Mouse (Mus musculus) stomach, embryonic 15.5 days (tissue): ENCODE measurements at regions not wholly inside any gene's neighbourhood (a gene's known extent, or its start where the extent isn't known, plus 50 kb on each side); places are given as distances from the start of the nearest gene placed in this dataset.

ENCODE experiments used
- ATAC-seq: fragments of 200-750 bp; cut with Nextera tagmentation; 2 replicates; pipeline ENCODE4 v1.8.0; 2017; ENCODE audit warnings: low read depth, moderate number of reproducible peaks, moderate TSS enrichment; ENCODE audit not compliant: insufficient read depth, low FRiP score
- H3K27ac ChIP-seq: fragments of 300-500 bp; sonication (generic); 2 replicates; pipeline ENCODE4 v1.5.1; 2015; ENCODE audit warnings: mild to moderate bottlenecking, inconsistent platforms
- H3K27me3 ChIP-seq: fragments of 300-500 bp; sonication (generic); replicated peaks from 2 replicates; pipeline ENCODE4 v1.6.1; 2015; ENCODE audit warnings: inconsistent platforms
- H3K36me3 ChIP-seq: fragments of 300-500 bp; sonication (generic); 2 replicates; pipeline ENCODE4 v1.6.1; 2015; ENCODE audit warnings: inconsistent platforms
- H3K4me1 ChIP-seq: fragments of 300-500 bp; sonication (generic); 2 replicates; pipeline ENCODE4 v1.6.1; 2015; ENCODE audit warnings: inconsistent platforms
- H3K4me2 ChIP-seq: fragments of 300-500 bp; sonication (generic); 2 replicates; pipeline ENCODE4 v1.6.1; 2015; ENCODE audit warnings: mild to moderate bottlenecking, inconsistent platforms
- H3K4me3 ChIP-seq: fragments of 300-500 bp; sonication (generic); replicated peaks from 2 replicates; pipeline ENCODE4 v1.5.1; 2015; ENCODE audit warnings: inconsistent platforms
- H3K9ac ChIP-seq: fragments of 300-500 bp; sonication (generic); 2 replicates; pipeline ENCODE4 v1.6.1; 2015; ENCODE audit warnings: inconsistent platforms
- H3K9me3 ChIP-seq: fragments of 300-500 bp; sonication (generic); 2 replicates; pipeline ENCODE4 v1.6.1; 2016; ENCODE audit warnings: inconsistent platforms
- WGBS: fragments of 180-500 bp; shearing (Covaris S2); methylation state at CpG from one replicate; pipeline ENCODE4 v1.1.7; 2015; 5-methylcytosine and 5-hydroxymethylcytosine counted together

DNA sequence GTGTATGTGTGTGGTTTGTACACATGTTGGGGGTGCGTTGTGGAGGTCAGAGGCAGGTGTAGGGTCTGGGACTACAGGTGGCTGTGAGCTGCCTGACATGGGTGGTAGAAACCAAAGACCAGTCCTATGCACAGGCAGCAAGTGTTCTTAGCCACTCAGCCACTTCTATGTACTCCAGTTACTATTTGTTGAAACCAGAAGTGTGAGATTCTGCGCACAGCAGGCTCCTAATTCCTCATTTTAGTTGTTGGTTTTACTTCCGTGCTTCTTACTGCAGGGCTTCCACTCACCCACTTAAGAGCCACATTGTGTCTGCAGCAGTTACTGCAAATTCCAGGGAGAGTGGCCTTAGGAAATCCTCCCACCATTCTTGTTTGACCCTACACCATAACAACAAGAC is 208.0 kb upstream of the Runx1 start:
- H3K27me3 ChIP-seq: no peaks in the 10 kb centered on the region
- H3K27ac ChIP-seq: no peak overlapping the region
- H3K4me3 ChIP-seq: no peak overlapping the region
- 85% methylated on average over 3 of the region's 3 CpGs for WGBS
- H3K9me3 ChIP-seq: no peaks in the 10 kb centered on the region
- H3K36me3 ChIP-seq: no peaks in the 10 kb centered on the region
- no peak overlapping the region for H3K9ac ChIP-seq
- no peak overlapping the region for H3K4me2 ChIP-seq
- no peaks in the 10 kb centered on the region for H3K4me1 ChIP-seq
- no peak for ATAC-seq

DNA sequence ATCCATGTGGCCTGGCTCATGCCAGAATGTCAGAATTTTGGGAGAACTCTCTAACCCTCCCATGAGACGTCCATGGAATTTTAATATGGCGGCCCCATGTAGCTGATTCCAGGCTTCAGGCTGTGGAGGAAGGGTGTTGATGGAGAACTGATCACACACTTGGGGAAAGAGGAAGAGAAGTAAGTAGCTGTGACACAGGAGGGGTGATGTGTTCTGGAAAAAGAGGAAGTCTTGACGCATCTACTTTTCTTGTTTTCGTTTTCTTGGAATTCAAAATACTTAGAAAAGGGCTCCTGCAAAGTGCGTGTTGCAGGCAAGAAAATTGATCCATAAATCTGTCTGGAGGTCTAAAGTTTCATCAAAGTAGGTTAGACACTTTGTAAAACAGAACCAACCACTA is 205.7 kb upstream of the Runx1 start:
- no peak for ATAC-seq
- Histone ChIP-seq H3K36me3 (no peaks in the 10 kb centered on the region), H3K4me1 (no peaks in the 10 kb centered on the region), H3K27ac (no peak overlapping the region), H3K9me3 (no peaks in the 10 kb centered on the region), H3K4me2 (no peak overlapping the region), H3K9ac (no peak overlapping the region), H3K27me3 (no peaks in the 10 kb centered on the region), H3K4me3 (no peak overlapping the region)
- 77% methylated on average over 5 of the region's 5 CpGs for WGBS

DNA sequence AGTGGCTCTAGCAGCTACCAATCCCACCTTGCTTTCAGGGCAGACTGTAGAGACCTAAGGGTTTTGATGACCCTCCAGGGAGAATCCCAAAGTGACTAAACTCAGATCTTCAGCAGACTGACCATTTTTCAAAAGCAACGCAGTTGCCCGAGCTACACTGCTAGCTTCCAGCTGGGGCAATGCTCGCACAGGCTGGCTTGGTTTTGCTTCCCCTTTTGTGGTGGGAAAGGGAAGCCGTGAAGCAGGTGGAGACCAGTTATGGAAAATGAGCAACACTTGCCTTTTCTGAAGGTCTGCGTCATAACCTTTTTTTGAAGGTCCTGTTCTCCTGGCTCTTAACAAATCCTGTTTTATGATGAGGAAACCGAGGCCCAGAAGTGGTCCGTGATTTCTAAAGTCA is 202.7 kb upstream of the Runx1 start:
- no peak overlapping the region for H3K4me3 ChIP-seq
- H3K27me3 ChIP-seq: no peaks in the 10 kb centered on the region
- 69% methylated on average over 7 of the region's 7 CpGs for WGBS
- H3K27ac ChIP-seq: no peak overlapping the region
- H3K36me3 ChIP-seq: no peaks in the 10 kb centered on the region
- ATAC-seq: no peak
- no peak overlapping the region for H3K4me2 ChIP-seq
- no peak overlapping the region for H3K9ac ChIP-seq
- no peaks in the 10 kb centered on the region for H3K9me3 ChIP-seq
- H3K4me1 ChIP-seq: no peaks in the 10 kb centered on the region

DNA sequence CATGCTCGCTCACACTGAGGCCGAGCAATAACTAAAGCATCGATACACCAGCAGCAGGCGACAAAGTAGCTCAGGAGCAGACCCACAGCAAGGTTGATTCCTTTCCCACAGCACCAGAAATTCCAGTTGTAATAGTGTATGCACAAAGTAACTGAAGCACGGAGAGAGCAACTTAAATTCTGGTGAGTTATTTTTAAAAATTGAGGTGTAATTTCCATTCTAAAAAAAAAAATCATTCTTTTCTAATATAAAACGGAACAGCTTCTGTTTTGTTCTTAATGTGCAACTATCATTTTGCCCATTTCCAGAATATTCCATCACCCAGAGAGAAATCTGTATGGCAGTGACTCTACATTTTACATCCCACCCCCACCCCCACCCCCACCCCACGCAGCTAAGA is 202.1 kb upstream of the Runx1 start:
- no peak for ATAC-seq
- no peak overlapping the region for H3K9ac ChIP-seq
- WGBS: 84% methylated on average over 7 of the region's 7 CpGs

DNA sequence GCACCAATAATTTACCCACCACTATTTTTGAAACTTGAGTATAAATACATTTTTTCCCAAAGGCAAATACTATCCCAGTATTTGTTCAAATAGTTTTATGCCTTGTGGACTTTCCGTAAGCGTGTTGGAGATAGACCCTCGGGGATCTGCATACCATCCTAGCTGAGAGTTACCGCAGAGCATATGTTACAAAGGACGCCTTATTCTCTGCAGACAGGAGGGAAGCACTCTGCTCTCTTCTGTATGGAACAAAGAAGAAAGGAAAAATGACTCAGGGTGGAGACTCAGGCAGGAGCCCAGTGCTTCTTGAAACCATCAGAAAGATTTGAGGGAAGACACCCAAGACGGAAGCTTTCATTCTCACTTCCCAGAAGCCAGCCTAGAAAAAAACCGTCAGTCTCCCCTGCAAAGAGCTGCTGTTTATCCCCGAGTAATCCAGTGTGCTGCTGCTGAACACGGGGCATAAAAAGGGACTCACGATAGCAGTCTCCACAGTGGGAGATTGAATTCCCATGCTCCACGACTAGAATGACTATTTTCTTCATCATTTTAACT is 200.2 kb upstream of the Runx1 start:
- WGBS: 33% methylated on average over 11 of the region's 11 CpGs
- no peak for ATAC-seq
- H3K27ac ChIP-seq: no peak overlapping the region

More for the DNA sequence above, 202.1 kb upstream of the Runx1 start:
- Histone ChIP-seq H3K27me3 (no peaks in the 10 kb centered on the region), H3K36me3 (no peaks in the 10 kb centered on the region), H3K9me3 (no peaks in the 10 kb centered on the region), H3K27ac (no peak overlapping the region), H3K4me2 (no peak overlapping the region), H3K4me1 (no peaks in the 10 kb centered on the region), H3K4me3 (no peak overlapping the region)

DNA sequence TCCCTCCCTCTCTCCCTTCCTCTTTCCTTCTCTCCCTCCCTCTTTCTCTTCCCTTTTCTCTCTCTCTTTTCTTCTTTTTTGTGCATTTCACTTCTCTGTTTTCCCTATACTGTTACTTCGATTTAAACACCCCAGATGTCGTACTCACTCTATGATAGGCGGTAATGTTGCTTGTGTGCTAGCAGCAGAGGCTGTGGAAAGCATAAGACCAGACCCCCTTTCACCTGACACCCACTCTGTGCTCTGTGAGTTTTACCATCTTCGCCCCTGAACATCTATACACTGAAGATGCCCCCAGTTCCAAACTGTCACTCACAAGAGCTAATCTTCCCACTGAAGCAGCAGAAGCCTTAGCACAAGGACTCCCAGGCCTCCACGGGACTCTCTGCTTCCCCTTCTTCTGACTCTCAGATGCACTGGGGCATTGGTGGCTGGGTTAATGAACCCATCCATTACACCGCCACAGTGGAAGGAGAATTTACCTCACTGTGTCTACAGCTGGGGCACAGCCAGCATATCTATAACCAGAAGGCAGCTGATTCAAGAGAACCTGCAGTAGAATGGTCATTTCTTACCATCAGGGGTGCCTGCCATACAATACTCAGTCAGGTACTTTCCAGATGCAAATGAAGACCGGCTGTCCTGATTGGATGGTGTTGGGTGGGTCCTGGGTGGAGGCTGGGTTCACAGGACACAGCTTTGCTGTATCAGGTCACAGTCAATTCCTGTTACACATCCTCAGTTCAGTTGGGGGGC is 194.0 kb upstream of the Runx1 start:
- Histone ChIP-seq H3K4me3 (no peak overlapping the region), H3K4me1 (no peaks in the 10 kb centered on the region), H3K27ac (no peak overlapping the region), H3K36me3 (no peaks in the 10 kb centered on the region), H3K4me2 (no peak overlapping the region), H3K27me3 (0 out of 2 replicates have a peak, but pooled peaks cover 1% of the 10 kb centered on the region), H3K9me3 (no peaks in the 10 kb centered on the region), H3K9ac (no peak overlapping the region)
- WGBS: 66% methylated on average over 7 of the region's 7 CpGs
- ATAC-seq: no peak

More for the DNA sequence above, 200.2 kb upstream of the Runx1 start:
- H3K9ac ChIP-seq: no peak overlapping the region
- H3K9me3 ChIP-seq: no peaks in the 10 kb centered on the region
- no peak overlapping the region for H3K4me2 ChIP-seq
- no peaks in the 10 kb centered on the region for H3K36me3 ChIP-seq
- no peak overlapping the region for H3K4me3 ChIP-seq
- no peaks in the 10 kb centered on the region for H3K4me1 ChIP-seq
- H3K27me3 ChIP-seq: no peaks in the 10 kb centered on the region

DNA sequence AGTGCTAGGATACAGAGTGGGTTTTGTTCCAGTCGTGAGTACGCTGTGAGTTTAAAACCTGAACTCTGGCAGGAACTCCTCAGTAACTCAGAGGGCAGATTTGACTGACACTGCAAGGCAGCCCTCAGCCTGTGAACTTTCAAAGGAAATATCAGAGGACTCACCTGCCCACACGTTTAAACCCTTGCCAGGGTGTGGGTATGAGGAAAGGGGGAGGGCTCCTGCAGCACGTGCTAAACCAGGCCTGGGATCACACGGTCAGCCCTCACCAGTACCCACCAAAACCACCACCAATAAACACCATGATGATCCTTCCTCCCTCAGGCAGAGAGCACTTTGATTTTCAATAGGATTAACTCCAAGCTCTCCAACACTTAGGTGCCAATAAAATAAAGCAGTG is 192.8 kb upstream of the Runx1 start:
- no peak overlapping the region for H3K4me2 ChIP-seq
- no peak overlapping the region for H3K27ac ChIP-seq
- H3K4me3 ChIP-seq: no peak overlapping the region
- H3K9me3 ChIP-seq: no peaks in the 10 kb centered on the region
- no peaks in the 10 kb centered on the region for H3K4me1 ChIP-seq
- 0 out of 2 replicates have a peak, but pooled peaks cover 7% of the 10 kb centered on the region for H3K27me3 ChIP-seq
- no peaks in the 10 kb centered on the region for H3K36me3 ChIP-seq
- ATAC-seq: no peak
- 41% methylated on average over 5 of the region's 5 CpGs for WGBS
- H3K9ac ChIP-seq: no peak overlapping the region

DNA sequence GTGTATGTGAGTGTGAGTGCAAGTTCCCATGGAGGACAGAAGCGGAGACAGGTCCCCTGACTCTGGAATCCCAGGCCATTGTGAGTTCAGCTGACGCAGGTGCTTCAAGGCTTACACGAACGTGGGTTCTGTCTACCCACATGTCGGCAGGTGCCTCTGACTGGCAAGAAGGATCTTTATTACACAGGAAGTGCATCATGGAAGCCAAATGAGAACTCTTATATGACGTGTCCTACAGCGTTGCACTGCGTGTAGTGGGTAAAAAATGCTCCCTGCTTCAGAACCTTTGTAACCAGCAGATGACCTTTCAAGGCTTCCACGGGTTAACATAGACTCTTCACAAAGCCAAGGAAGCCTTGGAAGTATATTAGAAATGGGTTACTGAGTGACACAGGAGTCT is 191.1 kb upstream of the Runx1 start:
- no peak overlapping the region for H3K9ac ChIP-seq
- no peaks in the 10 kb centered on the region for H3K36me3 ChIP-seq
- no peak overlapping the region for H3K4me3 ChIP-seq
- no peak overlapping the region for H3K27ac ChIP-seq
- 85% methylated on average over 9 of the region's 9 CpGs for WGBS
- H3K27me3 ChIP-seq: 0 out of 2 replicates have a peak, but pooled peaks cover 7% of the 10 kb centered on the region
- H3K4me1 ChIP-seq: no peaks in the 10 kb centered on the region
- ATAC-seq: no peak
- H3K9me3 ChIP-seq: no peaks in the 10 kb centered on the region
- H3K4me2 ChIP-seq: no peak overlapping the region

DNA sequence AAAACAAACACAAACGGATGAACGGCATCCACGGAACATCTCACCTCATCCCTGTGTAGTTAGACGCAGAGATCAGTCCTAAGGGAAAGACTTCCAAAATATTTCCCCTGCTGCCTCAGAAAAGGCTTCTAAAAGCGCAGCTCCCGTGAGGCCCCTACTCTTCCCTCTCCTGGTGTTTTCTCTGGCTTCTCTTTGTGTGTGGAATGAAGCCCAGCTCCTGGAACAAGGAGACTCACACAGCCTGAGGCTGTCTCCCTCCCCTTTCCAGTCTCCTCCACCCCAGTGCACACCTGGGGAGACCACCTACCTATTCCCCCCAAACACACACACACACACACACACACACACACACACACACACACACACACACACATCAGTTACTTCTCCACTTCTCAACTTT is 189.7 kb upstream of the Runx1 start:
- no peak for ATAC-seq

DNA sequence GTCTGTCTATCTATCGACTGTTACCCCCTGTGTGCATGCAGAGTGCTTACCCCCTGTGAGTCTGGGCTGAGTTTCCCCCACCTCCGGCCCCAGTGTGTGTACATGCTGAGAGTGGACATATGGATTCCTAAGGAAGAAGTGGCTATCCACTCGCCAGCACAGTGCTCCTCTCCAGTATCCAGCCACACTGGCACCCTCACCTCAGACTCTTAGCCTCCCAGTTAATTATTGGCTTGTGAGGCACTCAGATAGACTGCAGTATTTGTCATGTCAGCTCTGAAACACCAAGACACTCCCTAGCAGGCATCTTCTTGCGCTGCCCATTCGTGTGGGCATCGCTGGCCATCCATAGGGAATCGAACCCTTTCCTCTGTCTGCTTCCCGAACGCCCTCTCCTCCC is 189.0 kb upstream of the Runx1 start:
- no peak overlapping the region for H3K4me3 ChIP-seq
- no peak for ATAC-seq
- H3K27ac ChIP-seq: no peak overlapping the region
- no peak overlapping the region for H3K4me2 ChIP-seq
- no peaks in the 10 kb centered on the region for H3K4me1 ChIP-seq
- no peaks in the 10 kb centered on the region for H3K36me3 ChIP-seq
- no peak overlapping the region for H3K9ac ChIP-seq
- 0 out of 2 replicates have a peak, but pooled peaks cover 7% of the 10 kb centered on the region for H3K27me3 ChIP-seq
- 87% methylated on average over 9 of the region's 9 CpGs for WGBS
- no peaks in the 10 kb centered on the region for H3K9me3 ChIP-seq

More for the DNA sequence above, 189.7 kb upstream of the Runx1 start:
- Histone ChIP-seq H3K4me1 (no peaks in the 10 kb centered on the region), H3K4me2 (no peak overlapping the region), H3K27ac (no peak overlapping the region), H3K36me3 (no peaks in the 10 kb centered on the region), H3K27me3 (0 out of 2 replicates have a peak, but pooled peaks cover 7% of the 10 kb centered on the region), H3K9ac (no peak overlapping the region), H3K4me3 (no peak overlapping the region), H3K9me3 (no peaks in the 10 kb centered on the region)
- WGBS: 53% methylated on average over 6 of the region's 6 CpGs

DNA sequence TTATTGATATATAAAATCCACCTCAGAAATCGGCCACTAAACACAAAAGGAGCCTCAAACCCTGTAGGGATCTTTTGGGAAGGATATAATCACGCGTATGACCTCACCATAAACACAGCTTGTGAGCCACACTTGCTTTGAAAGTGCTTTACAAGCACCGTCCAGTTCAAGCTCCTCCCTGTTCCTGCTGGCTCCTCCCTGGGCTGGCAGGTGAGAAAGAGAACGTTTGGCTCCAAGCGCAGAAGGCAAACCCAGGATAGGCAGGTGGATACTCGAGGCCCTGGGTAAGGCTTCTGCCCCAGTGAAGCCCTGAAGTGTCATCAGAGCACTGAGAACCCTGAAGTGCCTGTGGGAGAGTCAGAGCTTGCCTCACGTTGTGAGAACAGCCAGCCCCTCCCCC is 187.9 kb upstream of the Runx1 start:
- Histone ChIP-seq H3K4me3 (no peak overlapping the region), H3K9me3 (no peaks in the 10 kb centered on the region), H3K36me3 (no peaks in the 10 kb centered on the region), H3K27me3 (0 out of 2 replicates have a peak, but pooled peaks cover 7% of the 10 kb centered on the region), H3K4me2 (no peak overlapping the region), H3K27ac (no peak overlapping the region), H3K4me1 (no peaks in the 10 kb centered on the region), H3K9ac (no peak overlapping the region)
- no peak for ATAC-seq
- WGBS: 40% methylated on average over 8 of the region's 8 CpGs

DNA sequence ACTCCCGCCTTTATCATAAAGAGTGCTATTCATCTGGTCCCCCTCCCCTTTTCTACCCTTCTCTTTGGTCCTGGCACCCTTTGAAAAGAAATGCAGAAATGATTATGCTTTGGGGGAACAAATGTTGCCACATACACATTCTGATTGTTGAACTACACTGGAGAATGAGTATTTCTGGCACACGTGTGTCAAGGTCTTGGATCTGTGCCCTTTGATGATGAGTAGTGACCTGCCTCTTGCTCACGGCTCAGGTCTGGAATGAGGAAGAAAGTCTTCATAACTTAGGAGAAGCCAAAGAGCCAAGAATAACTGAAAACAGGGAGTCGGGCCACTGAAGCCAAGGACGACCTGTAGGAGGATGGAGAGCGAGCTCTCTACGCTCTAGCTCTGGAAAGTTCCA is 187.3 kb upstream of the Runx1 start:
- no peak overlapping the region for H3K4me3 ChIP-seq
- H3K27ac ChIP-seq: no peak overlapping the region
- no peaks in the 10 kb centered on the region for H3K9me3 ChIP-seq
- H3K9ac ChIP-seq: no peak overlapping the region
- no peak for ATAC-seq
- 0 out of 2 replicates have a peak, but pooled peaks cover 7% of the 10 kb centered on the region for H3K27me3 ChIP-seq
- no peaks in the 10 kb centered on the region for H3K4me1 ChIP-seq
- 75% methylated on average over 7 of the region's 7 CpGs for WGBS
- no peaks in the 10 kb centered on the region for H3K36me3 ChIP-seq
- H3K4me2 ChIP-seq: no peak overlapping the region
